9 mouse cellular contexts compared by ENCODE assay signal in genomic region chr16:31071731-31072130, GRCm38 (mm10).
"Had no signal": no experiment of that assay in that cellular context is flagged by ENCODE, and none has a peak within 500 bp of the region (broad histone marks: within the 10 kb centered on the region; RNA-seq: fewer than 3 reads in every experiment).

No protein-coding gene starts in this region.

- DNase-seq: gastrocnemius, adult 2 months; gastrocnemius, postnatal 14 days; heart, postnatal 14 days; heart, postnatal 4 days; kidney, adult 2 months; kidney, postnatal 25 days; kidney, postnatal 4 days; liver; liver, embryonic 13.5 days had no signal
